Mouse (Mus musculus): ENCODE data around the gene Cd36.

Cd36 gene

DNA sequence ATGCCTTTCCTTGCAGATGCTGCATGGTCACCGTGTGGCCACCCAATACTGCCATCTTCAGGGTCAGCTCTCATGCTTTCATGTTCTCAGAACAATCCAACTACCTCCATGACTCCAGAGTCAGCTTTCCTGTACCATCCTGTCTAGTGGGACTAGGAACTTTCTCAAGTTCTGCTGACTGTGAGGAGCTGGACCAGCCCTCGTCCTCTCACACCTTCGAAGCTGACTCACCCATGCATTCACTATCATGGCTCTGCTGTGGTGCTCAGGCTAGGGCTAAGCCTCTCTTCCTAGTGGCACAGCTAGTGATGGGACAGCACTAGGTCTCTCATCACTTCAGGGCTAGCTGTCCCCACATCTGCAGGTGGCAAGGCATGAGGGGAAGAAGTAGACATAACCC is 30.7 kb downstream of the Cd36 start:
- no peak for DNase-seq

DNA sequence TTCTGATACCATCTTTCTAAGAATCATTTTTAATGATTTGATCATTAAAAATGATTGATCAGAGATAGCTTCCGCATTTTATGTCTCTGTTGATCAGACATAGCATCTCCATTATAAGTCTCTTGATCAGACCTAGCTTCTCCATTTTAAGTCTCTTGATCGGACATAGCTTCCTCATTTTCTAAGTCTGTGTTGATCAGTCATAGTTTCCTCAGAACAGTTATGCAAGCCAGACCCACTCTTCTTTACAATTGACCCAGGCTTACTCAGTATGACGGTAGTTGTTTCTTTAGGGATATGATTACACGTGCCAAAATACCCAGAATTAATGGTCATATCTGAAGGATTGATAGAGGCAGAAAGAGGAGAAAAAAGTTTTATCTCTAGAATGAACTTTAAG is 31.3 kb downstream of the Cd36 start:
- no peak for DNase-seq

DNA sequence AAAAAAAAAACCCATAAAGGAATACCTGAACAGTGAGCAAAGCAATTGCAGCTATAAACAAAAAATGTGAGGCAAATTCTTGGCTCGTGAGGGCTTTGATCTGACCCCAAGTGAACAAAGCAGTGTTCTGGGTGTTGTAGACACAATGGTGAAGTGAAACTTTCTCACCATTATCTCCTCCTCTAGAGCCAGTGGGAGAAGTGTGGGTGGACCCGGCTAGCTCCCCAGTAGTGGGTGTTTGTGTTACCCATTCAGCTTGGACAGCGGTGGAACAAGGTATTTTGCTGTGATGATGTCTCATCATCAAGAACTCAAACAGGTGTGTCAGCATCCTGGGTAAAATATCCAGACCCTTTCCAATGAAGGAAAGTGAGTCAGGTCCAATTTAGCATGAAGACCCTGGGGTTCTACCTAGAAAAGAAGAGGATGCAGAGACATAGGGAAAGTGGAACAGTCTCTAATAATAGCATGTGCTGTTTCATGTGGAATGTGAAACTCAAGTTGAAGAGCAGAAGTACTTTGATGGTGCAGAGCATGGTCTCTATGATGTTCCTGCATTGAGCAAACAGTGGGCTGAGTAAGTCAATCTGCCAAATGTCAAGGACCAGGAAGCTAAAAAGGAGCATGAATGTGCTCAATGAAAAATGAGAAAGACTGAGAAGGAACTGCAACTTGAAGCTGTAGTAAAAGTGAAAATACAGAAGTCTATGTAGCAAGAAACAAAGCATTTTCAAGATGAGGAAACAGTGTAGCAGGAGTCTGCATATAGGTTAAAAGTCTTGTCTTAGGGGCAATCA is 34.3 kb downstream of the Cd36 start:
- DNase-seq = no peak

DNA sequence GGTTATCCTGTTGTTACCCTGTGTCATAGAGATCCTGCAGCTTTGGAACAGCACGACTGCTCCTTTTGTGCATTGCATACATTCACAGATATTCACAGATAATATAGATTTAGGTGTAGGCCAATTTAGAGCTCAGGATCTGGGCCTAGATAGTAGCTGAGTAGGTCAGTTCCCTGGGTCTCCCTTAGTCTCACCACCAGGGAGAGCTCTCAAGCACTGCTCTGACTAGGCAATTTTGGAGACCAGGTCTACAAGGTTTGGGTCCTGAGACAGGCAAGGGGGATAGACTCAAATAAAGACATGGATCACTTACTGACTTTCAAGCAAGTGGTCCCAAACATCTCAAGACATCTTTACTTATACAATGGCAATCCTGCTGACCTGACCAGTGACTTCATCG is 38.0 kb downstream of the Cd36 start:
- no peak for DNase-seq

DNA sequence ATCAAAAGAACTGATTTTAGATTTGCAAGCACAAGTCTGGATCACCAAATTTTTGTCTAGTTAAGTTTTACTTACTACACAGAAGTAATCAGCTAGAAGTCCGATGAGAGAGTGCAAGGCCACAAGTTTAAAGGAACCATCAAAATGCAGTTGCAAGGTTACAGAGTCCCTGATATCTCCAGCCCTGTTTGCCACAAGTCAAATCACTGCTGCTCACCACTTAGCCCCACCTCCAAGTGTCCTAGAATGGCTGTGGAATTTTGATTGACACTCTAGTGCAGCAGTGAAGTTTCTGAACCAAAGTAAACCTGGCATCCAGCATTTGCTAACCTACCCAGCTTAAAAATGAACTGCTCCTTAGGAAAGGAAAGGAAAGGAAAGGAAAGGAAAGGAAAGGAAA is 39.0 kb downstream of the Cd36 start:
- peak in 1 of 2 experiments; percentile 46 for DNase-seq

DNA sequence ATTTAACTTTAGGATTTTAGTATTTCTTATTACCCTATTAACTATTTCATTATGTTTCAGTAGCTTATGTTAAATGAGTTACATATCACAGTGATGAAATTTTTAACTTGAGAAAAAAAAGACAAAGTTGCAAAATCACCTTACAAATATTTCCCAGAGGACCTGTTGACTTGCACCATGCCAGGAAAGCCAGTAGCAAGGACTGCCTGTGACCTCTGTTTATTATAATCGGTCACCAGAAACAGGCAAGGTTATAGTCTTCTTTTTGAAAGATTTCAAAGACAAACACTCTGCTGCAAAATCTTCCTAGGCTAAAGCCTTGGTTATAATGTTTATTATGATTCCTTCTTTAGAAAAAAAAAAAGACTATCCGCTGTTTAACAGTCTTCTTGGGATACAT is 39.9 kb downstream of the Cd36 start:
- no peak for DNase-seq

DNA sequence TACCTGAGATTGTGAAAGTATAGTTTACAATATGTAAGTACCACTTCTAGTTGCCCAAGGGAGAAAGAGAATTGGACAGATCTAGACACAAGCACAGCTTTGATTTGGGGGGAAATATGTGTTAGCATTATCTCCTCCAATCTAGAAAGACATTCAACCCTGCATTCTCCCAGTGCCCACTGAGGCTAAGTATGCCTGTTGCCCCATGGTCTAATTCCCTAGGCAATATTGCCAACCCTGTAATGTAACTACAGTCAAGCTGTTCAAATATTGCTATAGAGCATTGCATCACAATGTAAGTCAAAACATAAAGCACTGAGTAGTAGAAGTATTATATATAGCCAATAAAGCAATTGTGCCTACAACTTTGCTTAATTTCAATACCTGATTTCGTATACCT is 40.3 kb downstream of the Cd36 start:
- no peak for DNase-seq

DNA sequence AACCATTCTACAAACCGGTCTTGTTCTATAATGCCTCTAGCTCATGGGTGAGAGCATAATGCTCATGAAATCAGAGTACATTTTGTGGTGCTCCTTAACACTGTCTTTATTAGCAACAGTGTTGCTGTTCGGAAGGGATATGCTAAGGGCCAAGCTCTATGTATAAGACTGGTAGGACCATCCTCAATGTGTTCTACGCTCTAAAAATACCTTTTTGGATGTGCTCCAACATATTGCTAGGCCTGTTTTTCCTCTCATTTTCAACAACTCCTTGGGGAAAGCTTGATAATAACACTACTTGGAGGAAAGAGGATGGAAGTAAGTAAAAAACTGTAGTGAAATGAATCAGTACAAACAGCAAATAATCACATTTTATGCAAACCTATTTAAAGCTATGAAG is 44.7 kb downstream of the Cd36 start:
- no peak for DNase-seq

DNA sequence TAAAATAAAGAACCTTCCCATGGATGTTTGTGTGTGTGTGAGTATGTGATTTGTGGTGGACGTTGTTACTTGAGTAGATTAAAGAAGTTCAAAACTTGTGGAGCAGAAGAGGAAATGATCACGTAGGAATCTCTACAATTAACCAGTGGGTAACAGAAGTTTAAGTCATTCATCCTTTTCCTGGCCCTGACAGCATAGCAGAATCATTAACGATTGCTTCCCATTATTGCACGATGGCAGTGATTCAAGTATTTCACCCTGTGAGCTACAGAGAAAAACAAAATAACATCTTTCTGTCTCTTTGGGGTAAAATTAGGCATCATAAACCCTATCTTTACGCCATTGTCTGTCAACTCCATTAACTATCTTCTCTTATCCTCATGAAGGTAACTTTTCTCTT is 45.3 kb downstream of the Cd36 start:
- no peak for DNase-seq

DNA sequence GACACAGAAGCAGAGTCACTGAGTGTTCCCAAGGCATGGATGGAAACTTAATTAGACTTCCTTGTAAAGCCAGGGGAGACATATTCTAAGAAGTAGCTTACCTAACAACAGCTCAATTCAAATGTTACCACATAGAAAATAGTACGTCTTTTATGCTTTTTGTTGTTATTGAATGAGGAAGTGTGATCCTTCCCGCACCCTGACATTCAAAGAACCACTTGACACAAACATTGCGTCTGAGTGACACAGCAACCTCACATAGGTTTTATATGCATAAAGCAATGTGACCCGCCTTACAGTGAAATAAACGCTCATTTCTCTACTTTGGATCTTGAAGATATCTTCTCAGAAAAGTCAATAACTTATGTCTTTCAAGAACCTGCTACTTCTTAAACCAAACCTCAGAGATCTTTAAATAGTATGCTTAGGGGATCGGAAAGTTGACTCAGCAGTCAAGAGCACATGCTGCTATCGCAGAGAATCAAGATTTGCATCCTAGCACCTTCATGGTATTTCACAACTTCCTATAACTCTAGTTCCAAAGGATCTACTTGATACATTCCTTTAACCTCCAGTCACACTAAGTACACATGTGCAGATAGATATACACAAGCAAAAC is 46.4 kb downstream of the Cd36 start:
- no peak for DNase-seq

DNA sequence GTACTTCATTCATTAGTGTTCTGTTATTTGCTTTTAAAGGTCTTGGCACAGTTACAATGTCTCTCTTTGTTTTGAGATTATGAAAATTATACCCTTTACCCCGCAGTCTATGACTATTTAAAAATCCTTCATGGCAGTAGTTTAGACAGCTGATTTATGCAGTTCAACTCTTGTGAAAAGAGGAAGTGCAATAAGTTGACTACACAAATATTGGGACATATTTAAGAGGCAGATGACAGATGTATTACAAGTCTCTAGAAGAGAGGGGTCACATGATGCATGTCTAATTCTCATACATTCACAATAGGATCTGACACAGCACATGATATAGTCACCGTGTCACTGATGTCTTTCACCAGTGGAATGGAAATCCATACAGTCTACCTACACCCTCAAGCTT is 49.1 kb downstream of the Cd36 start:
- no peak for DNase-seq

DNA sequence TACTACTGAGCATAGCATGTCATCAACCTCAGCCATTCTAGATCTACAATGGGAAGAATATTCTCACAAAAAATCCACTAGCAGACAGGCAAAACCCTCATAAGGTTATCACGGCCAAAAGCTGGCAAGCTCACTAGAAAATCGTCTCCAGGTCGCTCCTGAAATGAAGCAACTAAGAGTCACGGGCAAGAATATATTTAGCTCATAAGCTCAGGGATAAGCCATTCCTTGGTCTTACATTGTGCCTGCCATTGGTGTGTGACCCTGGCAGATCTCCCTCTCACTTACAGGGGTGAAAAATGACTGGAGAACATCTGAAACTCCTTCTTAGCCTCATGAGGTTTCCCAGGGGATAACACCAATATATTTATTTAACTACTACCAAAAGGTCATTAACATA is 52.2 kb downstream of the Cd36 start:
- DNase-seq = no peak

DNA sequence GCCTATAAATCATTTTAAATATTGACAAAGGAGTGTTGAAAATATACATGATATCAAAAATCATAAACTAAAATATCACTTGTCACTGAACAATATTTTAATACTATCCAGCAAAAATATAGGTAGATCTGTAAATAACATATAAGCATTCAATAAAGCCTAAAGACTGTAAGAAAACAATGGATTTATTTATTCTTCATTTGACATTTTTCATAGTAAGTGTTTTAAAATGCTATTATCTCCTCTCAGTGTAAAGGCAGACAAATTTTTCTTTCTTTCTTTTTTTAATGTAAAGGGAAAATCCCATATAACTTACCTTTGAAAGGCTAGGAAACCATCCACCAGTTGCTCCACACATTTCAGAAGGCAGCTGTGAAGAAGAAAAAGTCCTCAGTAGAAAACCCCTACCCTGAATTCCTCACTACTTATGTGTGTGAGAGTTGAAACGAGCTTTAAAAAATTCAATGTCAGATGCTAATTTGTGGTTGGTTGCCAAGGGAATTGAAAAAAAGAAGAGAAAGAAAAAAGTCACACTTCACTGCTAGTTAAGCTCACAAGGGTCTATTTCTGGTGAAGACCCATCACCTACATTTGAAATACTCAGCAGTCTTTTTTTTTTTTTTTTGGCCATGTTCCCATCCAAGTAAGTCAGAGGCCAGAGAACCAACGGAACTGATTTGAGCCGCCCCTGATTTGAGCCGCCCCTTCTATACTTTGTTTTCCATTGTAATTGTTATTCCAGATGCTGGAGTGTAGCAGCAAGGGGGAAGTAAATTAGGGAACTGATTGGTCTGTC is 53.1 kb downstream of the Cd36 start:
- peak in 1 of 2 experiments; percentile 33 for DNase-seq

DNA sequence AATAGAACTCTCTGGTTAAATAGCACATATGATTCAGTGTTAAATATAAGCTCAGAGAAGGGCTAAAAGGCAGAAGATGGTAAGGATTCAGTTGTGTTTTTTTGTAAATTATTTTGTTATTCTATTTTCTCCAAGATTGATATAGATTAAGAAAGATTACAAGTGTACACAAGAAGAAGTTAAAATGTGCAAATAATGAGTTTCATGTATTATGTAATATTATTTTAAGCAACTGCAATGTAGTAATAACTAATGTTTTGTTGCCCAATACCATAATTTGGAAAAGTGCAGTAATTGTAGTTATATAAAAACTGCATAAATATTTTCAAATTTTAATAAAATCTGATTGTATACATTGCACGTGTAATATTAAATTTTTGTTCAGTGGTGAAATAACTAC is 54.8 kb downstream of the Cd36 start:
- no peak for DNase-seq

DNA sequence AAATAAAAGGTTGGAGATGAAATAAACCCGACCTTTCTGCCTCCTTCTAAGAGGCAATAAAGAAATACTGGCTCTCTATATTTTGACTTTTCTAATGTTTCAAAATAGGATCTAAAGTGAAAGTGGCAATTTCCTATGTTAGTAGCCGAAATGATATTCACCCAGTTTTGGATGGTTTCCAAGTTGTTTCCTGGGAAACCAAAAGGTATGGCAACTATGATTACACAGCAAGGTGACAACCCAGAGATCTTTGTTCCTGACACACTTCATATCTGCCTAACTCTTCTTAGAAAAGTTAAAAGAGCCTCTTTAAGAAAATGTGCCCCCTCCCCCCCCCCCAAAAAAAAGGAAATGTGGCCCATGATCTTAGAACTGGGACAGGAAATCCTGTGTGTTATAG is 58.1 kb downstream of the Cd36 start:
- DNase-seq = no peak

DNA sequence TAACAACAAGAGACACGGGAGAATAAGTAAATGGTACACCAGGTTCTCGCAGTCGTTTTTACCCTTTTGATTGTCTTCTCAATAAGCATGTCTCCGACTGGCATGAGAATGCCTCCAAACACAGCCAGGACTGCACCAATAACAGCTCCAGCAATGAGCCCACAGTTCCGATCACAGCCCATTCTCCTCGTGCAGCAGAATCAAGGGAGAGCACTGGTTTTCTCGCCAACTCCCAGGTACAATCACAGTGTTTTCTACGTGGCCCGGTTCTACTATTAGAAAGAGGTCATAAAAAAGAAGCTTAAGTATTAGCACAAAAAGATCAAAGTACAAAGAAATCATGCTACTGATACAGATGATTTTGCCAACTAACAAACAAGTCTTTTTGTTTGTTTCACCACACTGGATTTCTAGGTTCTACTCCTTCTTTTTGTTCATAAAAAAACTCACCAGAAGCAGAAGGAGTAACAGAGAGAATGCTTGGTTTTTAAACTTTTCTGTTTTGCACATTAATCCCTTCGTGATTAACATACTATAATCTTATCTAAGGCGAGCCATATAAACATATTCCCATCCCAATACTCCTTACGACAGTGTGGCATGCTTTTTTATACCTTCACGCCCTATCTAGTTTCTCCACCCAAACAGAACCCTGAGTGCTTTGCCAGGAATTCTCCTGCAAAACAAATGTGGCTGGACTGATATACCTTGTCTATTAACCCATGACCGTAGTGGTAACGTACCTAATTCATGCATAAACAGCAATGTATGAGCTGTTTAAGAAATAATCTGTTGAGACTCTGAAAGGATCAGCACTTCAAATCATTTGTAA is 59.7 kb downstream of the Cd36 start:
- no peak for DNase-seq

DNA sequence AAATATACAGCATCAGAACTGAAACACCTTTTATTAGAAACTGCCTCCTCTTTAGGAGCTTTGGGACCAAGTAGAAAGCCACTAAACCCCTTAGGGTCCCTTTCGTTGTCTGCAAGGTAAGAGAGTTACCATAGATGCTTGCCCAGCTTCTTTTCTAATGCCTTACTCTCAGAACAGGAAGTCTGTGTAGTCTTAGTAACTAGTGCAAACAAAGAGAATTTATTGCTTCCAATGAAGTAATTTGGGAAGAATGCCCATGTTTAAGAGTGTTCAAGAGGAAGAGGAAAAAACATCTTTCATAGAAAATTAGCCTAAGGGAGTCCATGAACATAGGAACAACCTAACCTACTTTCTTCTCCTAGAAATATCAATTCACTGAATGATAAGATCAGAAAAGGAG is 67.2 kb downstream of the Cd36 start:
- DNase-seq = no peak

DNA sequence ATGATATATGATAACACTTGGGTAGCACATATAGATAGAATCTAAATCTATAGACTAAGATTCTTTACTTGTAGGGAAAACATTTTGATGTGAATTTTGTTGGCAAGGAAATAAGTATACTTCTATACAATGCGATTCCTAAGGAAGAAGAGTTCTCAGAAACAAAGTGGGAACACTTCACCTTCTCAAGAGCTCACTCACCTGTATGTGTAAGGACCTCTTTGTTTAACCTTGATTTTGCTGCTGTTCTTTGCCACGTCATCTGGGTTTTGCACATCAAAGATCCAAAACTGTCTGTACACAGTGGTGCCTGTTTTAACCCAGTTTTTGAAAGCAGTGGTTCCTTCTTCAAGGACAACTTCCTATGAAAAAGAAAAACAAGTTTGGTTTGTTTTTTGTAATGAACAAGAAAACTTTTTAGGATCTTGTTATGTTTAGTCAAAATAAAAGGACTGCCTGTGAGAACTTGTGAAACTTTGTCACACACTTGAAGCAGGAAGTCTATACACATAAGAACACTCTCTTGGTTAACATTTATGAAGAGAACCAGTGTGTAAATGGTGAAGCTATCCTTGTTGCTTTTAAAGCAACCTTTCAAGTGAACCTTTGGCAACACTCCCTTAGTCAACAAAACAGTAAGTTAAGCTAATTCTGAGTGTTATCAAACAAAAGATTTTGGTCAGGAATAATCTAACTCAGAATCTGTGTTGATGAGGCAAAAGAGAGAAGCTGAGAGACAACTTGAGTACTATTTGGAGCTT is 68.2 kb downstream of the Cd36 start:
- DNase-seq = no peak

DNA sequence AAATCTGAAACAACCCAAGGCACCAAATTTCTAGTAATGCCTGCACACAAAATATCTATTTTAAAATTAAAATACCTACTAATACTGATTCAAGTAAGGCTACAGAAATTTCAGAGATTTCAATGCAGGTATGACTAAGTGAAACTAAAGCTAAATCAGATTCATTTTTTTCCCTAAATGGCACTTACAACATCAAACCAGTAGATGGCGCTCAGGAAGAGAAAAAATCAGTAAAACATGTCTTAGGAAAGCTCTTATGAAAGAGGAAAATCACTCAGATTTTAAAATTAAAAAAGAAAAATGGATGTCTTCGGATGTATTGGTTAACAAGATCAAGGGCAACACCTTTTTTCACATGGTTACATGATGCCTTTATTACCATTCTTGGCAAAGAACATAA is 72.4 kb downstream of the Cd36 start:
- DNase-seq = peak in 1 of 2 experiments; percentile 20

DNA sequence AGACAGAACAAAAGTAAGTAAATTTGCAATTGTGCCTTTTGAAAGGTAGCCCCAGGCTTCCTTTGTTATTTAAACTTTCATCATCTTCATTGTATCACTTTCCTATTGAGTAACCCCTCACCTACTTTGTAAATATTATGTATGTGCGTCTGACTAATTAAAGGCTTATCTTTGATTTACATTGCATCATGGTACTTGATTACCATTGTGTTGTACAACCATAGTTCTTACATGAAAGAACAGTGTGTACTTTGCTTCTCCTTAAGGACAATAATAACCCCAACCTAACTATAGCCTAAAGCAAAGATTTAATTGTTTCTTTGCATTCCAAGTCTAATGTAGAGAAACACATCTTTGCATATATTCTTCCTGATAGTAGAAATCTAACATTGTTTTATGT is 78.3 kb downstream of the Cd36 start:
- no peak for DNase-seq

DNA sequence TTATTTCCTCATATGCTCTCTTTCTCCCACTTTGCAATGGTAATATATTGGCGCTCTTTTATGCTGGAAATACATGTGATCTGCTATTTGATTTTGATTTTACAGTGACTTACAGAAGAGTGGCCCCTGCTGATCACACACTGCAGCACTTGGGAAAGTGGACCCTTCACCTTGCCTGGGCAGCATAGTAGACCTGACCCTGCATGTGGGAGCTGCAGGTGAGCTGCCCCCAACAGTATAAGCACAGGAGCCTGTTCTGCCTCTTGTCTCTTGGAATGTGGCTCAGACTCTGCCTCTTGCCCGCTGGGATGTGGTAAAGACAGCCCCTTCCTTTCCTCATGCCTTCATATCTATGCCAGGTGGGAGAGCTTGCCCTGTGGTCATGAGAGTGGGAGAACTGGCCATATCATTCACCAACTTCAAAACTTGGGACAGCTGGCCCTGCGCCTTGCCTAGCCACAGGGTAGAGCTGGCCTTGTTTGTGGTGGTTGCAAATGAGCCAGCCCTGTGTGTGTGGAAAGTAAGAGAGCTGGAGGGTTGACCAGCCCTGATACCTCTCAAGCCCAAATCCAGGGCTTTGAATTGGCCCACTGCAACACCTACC is 81.7 kb downstream of the Cd36 start:
- DNase-seq = no peak

DNA sequence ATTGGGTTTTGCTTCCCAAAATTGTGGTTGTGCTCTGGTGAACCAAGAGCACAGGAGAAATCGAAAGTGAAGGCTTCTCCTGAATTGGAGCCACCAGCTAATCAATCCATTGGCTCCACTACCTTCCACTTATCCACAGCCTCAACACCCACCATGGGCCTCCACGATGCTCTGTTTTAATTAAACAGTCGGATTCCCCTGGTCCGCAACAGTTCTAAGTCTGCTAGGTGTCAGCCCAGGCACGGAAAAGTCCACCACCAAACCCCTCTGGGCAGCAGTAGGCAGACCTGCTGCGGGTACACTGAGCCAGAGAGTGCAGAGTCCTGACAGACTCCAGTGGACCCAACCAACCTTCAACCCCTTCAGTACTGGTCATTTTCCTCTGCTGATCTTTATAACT is 112.0 kb downstream of the Cd36 start:
- DNase-seq = peak; percentile 47 to 64

All from kidney, postnatal 25 days (tissue).